Mouse (Mus musculus): ENCODE data around the gene Apoa4. TPM values are rescaled to one million over a fixed set of nuclear protein-coding genes. Genes with fewer than 3 reads are reported as not detected.

Apoa4 gene
- polyA plus RNA-seq, 1 experiment = 0.30 TPM

DNA sequence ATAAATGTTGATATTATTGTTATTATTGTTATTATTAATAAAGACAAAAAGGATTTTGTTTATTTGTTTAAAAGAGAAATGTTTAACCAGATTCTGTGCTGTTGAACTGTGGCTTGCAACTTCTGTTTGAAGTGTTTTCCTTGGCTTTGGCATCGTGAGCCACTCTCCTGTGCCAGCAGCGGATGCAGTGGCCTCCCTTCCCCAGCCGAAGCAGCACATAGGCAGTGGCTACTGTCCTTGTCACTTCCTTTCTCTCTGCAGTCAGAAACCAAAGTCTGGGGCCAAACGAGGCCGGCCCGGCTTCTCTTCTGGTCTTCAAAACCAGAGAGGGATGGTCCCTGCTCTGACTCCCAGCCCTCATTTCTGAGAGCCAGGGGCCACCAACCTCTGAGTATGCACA lies 17.4 kb upstream of the Apoa4 start:
- H3K4me1 ChIP-seq (ENCODE audit: control insufficient read depth, insufficient read depth, low read length) = no peaks in the 10 kb centered on the region
- 45% methylated on average over 6 of the region's 6 CpGs for WGBS
- no peak for DNase-seq
- no peak overlapping the region for H3K4me3 ChIP-seq (replicated peaks; ENCODE audit: extremely low read depth, low read depth, low read length)
- no peak for TF ChIP-seq POLR2A (IDR thresholded peaks at IDR 0.05; ENCODE audit: borderline replicate concordance, extremely low read depth, low read depth, low read length)
- no peak for TF ChIP-seq CTCF (IDR thresholded peaks at IDR 0.05; ENCODE audit: insufficient read depth, low read length)

DNA sequence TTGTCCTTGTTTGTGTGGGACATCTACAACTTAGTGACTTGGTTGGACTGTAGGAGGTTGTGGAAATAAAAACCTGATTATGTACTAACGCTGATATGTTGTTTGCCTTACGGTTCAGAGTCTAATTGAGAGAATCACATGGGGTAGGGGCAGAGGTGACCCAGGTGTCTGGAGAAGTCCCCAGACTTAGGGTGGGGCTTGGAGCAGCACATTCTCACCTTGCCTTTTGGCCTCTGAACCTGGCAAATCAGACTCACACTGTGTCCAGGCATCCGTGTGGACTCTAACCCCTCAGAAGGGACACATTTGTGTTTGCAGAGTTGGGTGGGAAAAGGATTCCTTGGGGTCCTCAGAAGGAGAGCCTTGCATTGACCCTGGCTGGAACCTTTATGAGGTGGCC lies 16.4 kb upstream of the Apoa4 start:
- 86% methylated on average over 3 of the region's 3 CpGs for whole genome bisulfite sequencing
- no peak for TF ChIP-seq POLR2A (IDR thresholded peaks at IDR 0.05; ENCODE audit: borderline replicate concordance, extremely low read depth, low read depth, low read length)
- no peak for TF ChIP-seq CTCF (IDR thresholded peaks at IDR 0.05; ENCODE audit: insufficient read depth, low read length)
- no peaks in the 10 kb centered on the region for H3K4me1 ChIP-seq (ENCODE audit: control insufficient read depth, insufficient read depth, low read length)
- H3K4me3 ChIP-seq (replicated peaks; ENCODE audit: extremely low read depth, low read depth, low read length) = no peak overlapping the region
- no peak for DNase-seq

- Histone ChIP-seq H3K4me1 (ENCODE audit: control insufficient read depth, insufficient read depth, low read length) (peaks cover 2% of the 10 kb centered on the region; the same call in 1 of the 2 replicates), H3K4me3 (replicated peaks; ENCODE audit: extremely low read depth, low read depth, low read length) (no peak overlapping the region)
- DNase-seq = no peak
- no peak for TF ChIP-seq POLR2A (IDR thresholded peaks at IDR 0.05; ENCODE audit: borderline replicate concordance, extremely low read depth, low read depth, low read length)
- 59% methylated on average over 5 of the region's 5 CpGs for WGBS
Measured at GRCm38 (mm10) chr9:46224945-46225660, 15.4 kb upstream of the Apoa4 start.

DNA sequence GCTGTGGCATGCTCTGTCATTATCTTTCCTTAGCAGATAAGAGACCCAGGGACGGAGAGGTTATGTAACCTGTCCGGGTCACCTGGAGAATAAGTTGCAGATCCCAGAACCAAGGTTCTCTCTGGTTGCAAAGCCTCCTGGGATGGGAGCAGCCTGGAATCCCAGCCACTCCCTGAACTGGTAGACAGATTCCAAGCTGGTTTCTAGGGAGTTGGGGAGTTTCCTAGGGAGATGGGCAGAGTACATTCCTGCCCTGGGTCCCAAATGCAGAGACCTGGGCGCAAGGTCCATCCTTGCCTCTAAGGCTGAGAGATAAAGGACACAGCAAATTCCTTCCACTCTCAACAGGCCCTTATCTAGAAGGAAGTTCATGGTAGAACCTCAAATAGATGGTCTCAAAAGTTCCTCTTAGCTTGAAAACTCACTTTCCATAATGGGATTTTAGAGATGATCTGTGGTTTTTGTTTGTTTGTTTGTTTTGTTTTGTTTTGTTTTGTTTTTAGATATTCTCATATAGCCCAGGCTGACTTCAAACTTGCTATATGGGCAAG lies 13.4 kb upstream of the Apoa4 start:
- no peak for DNase-seq
- H3K4me1 ChIP-seq (ENCODE audit: control insufficient read depth, insufficient read depth, low read length) = peaks cover 3% of the 10 kb centered on the region; the same call in 1 of the 2 replicates
- TF ChIP-seq POLR2A (IDR thresholded peaks at IDR 0.05; ENCODE audit: borderline replicate concordance, extremely low read depth, low read depth, low read length) (no peak), CTCF (IDR thresholded peaks at IDR 0.05; ENCODE audit: insufficient read depth, low read length) (no peak)
- H3K4me3 ChIP-seq (replicated peaks; ENCODE audit: extremely low read depth, low read depth, low read length) = no peak overlapping the region
- 73% methylated on average over 3 of the region's 3 CpGs for WGBS

- no peak for TF ChIP-seq CTCF (IDR thresholded peaks at IDR 0.05; ENCODE audit: insufficient read depth, low read length)
- TF ChIP-seq POLR2A (IDR thresholded peaks at IDR 0.05; ENCODE audit: borderline replicate concordance, extremely low read depth, low read depth, low read length) = no peak
- 42% methylated on average over 9 of the region's 9 CpGs for WGBS
- no peak within 1 kb of the TSS for H3K4me3 ChIP-seq (replicated peaks; ENCODE audit: extremely low read depth, low read depth, low read length)
- no peak for DNase-seq
- peaks cover 3% of the 10 kb centered on the region; the same call in 1 of the 2 replicates for H3K4me1 ChIP-seq (ENCODE audit: control insufficient read depth, insufficient read depth, low read length)
Measured at GRCm38 (mm10) chr9:46228491-46228890, 12.0 kb upstream of the Apoa4 start, which contains the start of gene Apoa1. Gene Apoa1 (plus strand): TSS chr9:46228580.

DNA sequence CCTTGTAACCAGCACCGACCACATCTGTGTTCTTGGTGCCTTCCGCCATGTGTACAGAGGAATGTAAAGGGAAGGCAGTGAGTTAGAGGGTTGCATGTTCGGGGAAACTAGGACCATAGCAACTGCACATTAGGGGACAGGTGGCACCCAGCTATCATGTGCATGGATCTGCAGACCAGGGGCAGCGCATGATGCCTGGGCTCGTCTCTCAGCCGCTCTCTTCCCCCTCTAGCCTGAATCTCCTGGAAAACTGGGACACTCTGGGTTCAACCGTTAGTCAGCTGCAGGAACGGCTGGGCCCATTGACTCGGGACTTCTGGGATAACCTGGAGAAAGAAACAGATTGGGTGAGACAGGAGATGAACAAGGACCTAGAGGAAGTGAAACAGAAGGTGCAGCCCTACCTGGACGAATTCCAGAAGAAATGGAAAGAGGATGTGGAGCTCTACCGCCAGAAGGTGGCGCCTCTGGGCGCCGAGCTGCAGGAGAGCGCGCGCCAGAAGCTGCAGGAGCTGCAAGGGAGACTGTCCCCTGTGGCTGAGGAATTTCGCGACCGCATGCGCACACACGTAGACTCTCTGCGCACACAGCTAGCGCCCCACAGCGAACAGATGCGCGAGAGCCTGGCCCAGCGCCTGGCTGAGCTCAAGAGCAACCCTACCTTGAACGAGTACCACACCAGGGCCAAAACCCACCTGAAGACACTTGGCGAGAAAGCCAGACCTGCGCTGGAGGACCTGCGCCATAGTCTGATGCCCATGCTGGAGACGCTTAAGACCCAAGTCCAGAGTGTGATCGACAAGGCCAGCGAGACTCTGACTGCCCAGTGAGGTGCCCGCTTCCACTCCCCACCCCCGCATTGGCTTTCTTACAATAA lies 10.7 kb upstream of the Apoa4 start:
- H3K4me3 ChIP-seq (replicated peaks; ENCODE audit: extremely low read depth, low read depth, low read length) = peak overlapping the region; percentile 33
- peaks cover 3% of the 10 kb centered on the region; the same call in 1 of the 2 replicates for H3K4me1 ChIP-seq (ENCODE audit: control insufficient read depth, insufficient read depth, low read length)
- 16% methylated on average over 37 of the region's 37 CpGs for WGBS
- TF ChIP-seq CTCF (IDR thresholded peaks at IDR 0.05; ENCODE audit: insufficient read depth, low read length) (peak; percentile 59), POLR2A (IDR thresholded peaks at IDR 0.05; ENCODE audit: borderline replicate concordance, extremely low read depth, low read depth, low read length) (no peak)
- peak; percentile 72 for DNase-seq

GRCm38 (mm10) chr9:46230450-46230975 lies 10.0 kb upstream of the Apoa4 start:
- no peak for DNase-seq
- H3K4me1 ChIP-seq (ENCODE audit: control insufficient read depth, insufficient read depth, low read length) = peaks cover 3% of the 10 kb centered on the region; the same call in 1 of the 2 replicates
- H3K4me3 ChIP-seq (replicated peaks; ENCODE audit: extremely low read depth, low read depth, low read length) = no peak overlapping the region
- WGBS = 28% methylated on average over 13 of the region's 13 CpGs
- TF ChIP-seq CTCF (IDR thresholded peaks at IDR 0.05; ENCODE audit: insufficient read depth, low read length) (no peak), POLR2A (IDR thresholded peaks at IDR 0.05; ENCODE audit: borderline replicate concordance, extremely low read depth, low read depth, low read length) (no peak)

DNA sequence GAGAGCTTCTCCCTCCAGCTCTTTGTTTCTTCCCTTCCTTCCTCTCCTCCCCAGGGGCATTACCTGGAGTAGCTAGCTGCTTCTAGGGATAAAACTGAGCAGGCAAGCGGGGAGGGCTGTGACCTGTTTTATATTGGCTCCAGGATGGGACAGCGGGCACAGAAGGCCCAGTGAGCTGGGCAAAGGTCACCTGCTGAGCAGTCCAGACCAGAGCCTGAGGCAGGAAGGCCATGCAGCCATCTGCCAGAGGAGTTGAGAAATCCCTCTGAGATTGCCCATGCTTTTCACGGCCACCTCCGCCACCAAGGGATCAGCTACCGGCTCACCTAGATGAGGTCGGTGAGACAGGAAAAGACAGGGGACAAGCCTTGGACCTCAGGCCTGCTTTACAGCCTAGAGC lies 5.3 kb upstream of the Apoa4 start:
- Histone ChIP-seq H3K4me1 (ENCODE audit: control insufficient read depth, insufficient read depth, low read length) (peaks cover under 1% of the 10 kb centered on the region; the same call in 1 of the 2 replicates), H3K4me3 (replicated peaks; ENCODE audit: extremely low read depth, low read depth, low read length) (no peak overlapping the region)
- no peak for TF ChIP-seq CTCF (IDR thresholded peaks at IDR 0.05; ENCODE audit: insufficient read depth, low read length)
- no peak for TF ChIP-seq POLR2A (IDR thresholded peaks at IDR 0.05; ENCODE audit: borderline replicate concordance, extremely low read depth, low read depth, low read length)
- no peak for DNase-seq
- WGBS = 94% methylated on average over 6 of the region's 6 CpGs

- Histone ChIP-seq H3K4me1 (ENCODE audit: control insufficient read depth, insufficient read depth, low read length) (no peaks in the 10 kb centered on the region), H3K4me3 (replicated peaks; ENCODE audit: extremely low read depth, low read depth, low read length) (no peak within 1 kb of the TSS)
- no peak for DNase-seq
- TF ChIP-seq CTCF (IDR thresholded peaks at IDR 0.05; ENCODE audit: insufficient read depth, low read length) = no peak
- TF ChIP-seq POLR2A (IDR thresholded peaks at IDR 0.05; ENCODE audit: borderline replicate concordance, extremely low read depth, low read depth, low read length) = no peak
Measured at GRCm38 (mm10) chr9:46235596-46235648, 5.1 kb upstream of the Apoa4 start, which contains the start of gene Apoc3. Gene Apoc3 (minus strand): TSS chr9:46235636.
